In the genomic region with DNA sequence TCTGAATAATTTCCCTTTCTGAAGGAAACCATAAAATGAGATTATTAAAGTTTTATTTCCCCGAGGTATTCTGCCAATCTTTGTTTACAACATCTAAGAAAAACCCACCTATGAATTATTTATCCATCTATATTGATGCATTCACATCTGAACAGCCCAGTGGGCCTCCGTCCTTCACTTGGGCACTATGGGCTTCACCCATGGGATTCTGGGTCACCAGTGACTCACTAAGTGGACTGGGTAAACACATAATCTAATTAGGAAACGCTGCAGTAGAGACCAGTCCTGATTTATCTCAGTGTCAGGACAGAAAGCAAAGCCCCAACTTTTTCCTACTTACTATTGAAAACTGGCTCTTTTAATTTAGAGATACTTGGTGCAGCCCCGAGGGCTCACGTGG, we compare ENCODE assay signal across 23 mouse cellular contexts.
DNase-seq lines count a peak whose midpoint lies in the region; ATAC-seq and TF ChIP-seq lines count a peak whose summit lies in the region.
"Had no signal": no experiment of that assay in that cellular context is flagged by ENCODE, and none has a peak within 500 bp of the region (broad histone marks: within the 10 kb centered on the region; RNA-seq: fewer than 3 reads in every experiment).

No protein-coding gene starts in this region.

- 52% methylated on average over 5 of the region's 5 CpGs for WGBS in midbrain, embryonic 12.5 days
- 42% methylated on average over 5 of the region's 5 CpGs for WGBS in midbrain, postnatal 0 days

- H3K4me3 ChIP-seq in midbrain, embryonic 12.5 days, result no peak overlapping the region
- no peak overlapping the region for H3K4me3 ChIP-seq in midbrain, postnatal 0 days (ENCODE audit: low read depth, low read length)
- H3K4me3 ChIP-seq: embryonic facial prominence, embryonic 12.5 days; embryonic facial prominence, embryonic 15.5 days; forebrain, embryonic 15.5 days; hindbrain, embryonic 12.5 days; hindbrain, embryonic 15.5 days had no signal

- H3K9ac ChIP-seq in midbrain, embryonic 12.5 days (replicated peaks), result no peak overlapping the region
- H3K9ac ChIP-seq in midbrain, postnatal 0 days (replicated peaks; ENCODE audit: low read length, poor library complexity, severe bottlenecking), result no peak overlapping the region
- H3K9ac ChIP-seq: embryonic facial prominence, embryonic 12.5 days; embryonic facial prominence, embryonic 15.5 days; forebrain, embryonic 15.5 days; hindbrain, embryonic 12.5 days; hindbrain, embryonic 15.5 days had no signal

- H3K27me3 ChIP-seq in midbrain, embryonic 12.5 days, result peaks cover 2% of the 10 kb centered on the region; the same call in 1 of the 2 replicates
- no peaks in the 10 kb centered on the region for H3K27me3 ChIP-seq in midbrain, postnatal 0 days (ENCODE audit: insufficient read depth, low read length)
- H3K27me3 ChIP-seq: embryonic facial prominence, embryonic 12.5 days; forebrain, embryonic 15.5 days; hindbrain, embryonic 12.5 days; hindbrain, embryonic 15.5 days had no signal

- H3K4me2 ChIP-seq in midbrain, embryonic 12.5 days (replicated peaks), result no peak overlapping the region
- H3K4me2 ChIP-seq in midbrain, postnatal 0 days (ENCODE audit: low read depth, low read length, poor library complexity, severe bottlenecking), result no peak overlapping the region
- H3K4me2 ChIP-seq: embryonic facial prominence, embryonic 12.5 days; embryonic facial prominence, embryonic 15.5 days; forebrain, embryonic 15.5 days; heart, embryonic 11.5 days; hindbrain, embryonic 12.5 days; hindbrain, embryonic 15.5 days had no signal

- TF ChIP-seq POLR2A in brain, embryonic 14.5 days (IDR thresholded peaks at IDR 0.05; ENCODE audit: borderline replicate concordance, extremely low read depth, insufficient read depth, insufficient read length, poor library complexity, severe bottlenecking), result no peak

- H3K36me3 ChIP-seq in midbrain, embryonic 12.5 days, result no peaks in the 10 kb centered on the region
- H3K36me3 ChIP-seq in midbrain, postnatal 0 days (ENCODE audit: insufficient read depth, low read length), result no peaks in the 10 kb centered on the region
- H3K36me3 ChIP-seq: embryonic facial prominence, embryonic 12.5 days; embryonic facial prominence, embryonic 15.5 days; forebrain, embryonic 15.5 days; hindbrain, embryonic 12.5 days; hindbrain, embryonic 15.5 days had no signal

- H3K4me1 ChIP-seq in midbrain, embryonic 12.5 days, result peaks cover 13% of the 10 kb centered on the region
- peaks cover 2% of the 10 kb centered on the region; the same call in 1 of the 2 replicates for H3K4me1 ChIP-seq in midbrain, postnatal 0 days (ENCODE audit: insufficient read depth, low read length)
- H3K4me1 ChIP-seq: embryonic facial prominence, embryonic 12.5 days had no signal

- ATAC-seq in midbrain, embryonic 12.5 days (ENCODE audit: low FRiP score, low read depth), result peak; percentile 62
- no peak for ATAC-seq in midbrain, postnatal 0 days (ENCODE audit: low FRiP score)
- ATAC-seq: activated CD4-positive, CD25-positive, alpha-beta regulatory T cell, adult 4 months; CD4-positive, CD25-positive, alpha-beta regulatory T cell, adult 4 months; forebrain, embryonic 15.5 days had no signal

- no peak for TF ChIP-seq CTCF in midbrain, postnatal 0 days (IDR thresholded peaks at IDR 0.05)
- no peak for TF ChIP-seq CTCF in brain, embryonic 14.5 days (IDR thresholded peaks at IDR 0.05; ENCODE audit: borderline replicate concordance, extremely low read depth, insufficient read depth, insufficient read length)

- H3K9me3 ChIP-seq in midbrain, embryonic 12.5 days, result no peaks in the 10 kb centered on the region
- H3K9me3 ChIP-seq in midbrain, postnatal 0 days (ENCODE audit: low read length), result no peaks in the 10 kb centered on the region
- H3K9me3 ChIP-seq: embryonic facial prominence, embryonic 12.5 days; embryonic facial prominence, embryonic 15.5 days; forebrain, embryonic 15.5 days; hindbrain, embryonic 12.5 days; hindbrain, embryonic 15.5 days had no signal

- H3K27ac ChIP-seq in midbrain, embryonic 12.5 days (replicated peaks), result no peak overlapping the region
- no peak overlapping the region for H3K27ac ChIP-seq in midbrain, postnatal 0 days (ENCODE audit: low read depth, low read length)
- H3K27ac ChIP-seq: embryonic facial prominence, embryonic 12.5 days; embryonic facial prominence, embryonic 15.5 days; forebrain, embryonic 15.5 days; hindbrain, embryonic 12.5 days; hindbrain, embryonic 15.5 days had no signal

- no peak for DNase-seq in midbrain, postnatal 0 days (ENCODE audit: low spot score)
- peak; percentile 60 for DNase-seq in MN1 (ENCODE audit: low spot score)
- peak; percentile 35 for DNase-seq in brain, embryonic 14.5 days (ENCODE audit: low read depth)
- DNase-seq in retina, embryonic 14.5 days (ENCODE audit: low spot score), result peak; percentile 69
- no peak for DNase-seq in layer of hippocampus, adult 9-10 months (ENCODE audit: low spot score)
- DNase-seq in adrenal gland, postnatal 4 days (ENCODE audit: low spot score in 2 of 2), result no peak
- DNase-seq: adrenal gland, adult 8-10 months; adrenal gland, postnatal 25 days; cerebellum, adult 11 months; cerebellum, adult 2 months; cerebellum, adult 9-11 months; cerebellum, postnatal 25 days; gastrocnemius, postnatal 10 days; heart, adult 11 months had no signal

Comparison
In these comparisons a context has a peak if more than half of its experiments do, and no peak if none do; other contexts are left out.
1. DNase-seq: peak in MN1 (single experiment), brain, embryonic 14.5 days (single experiment) and retina, embryonic 14.5 days (single experiment); none in midbrain, postnatal 0 days (single experiment), layer of hippocampus, adult 9-10 months (single experiment) and adrenal gland, postnatal 4 days (0 of 2).